8 mouse cellular contexts compared by ENCODE assay signal in genomic region chr1:133210766-133211165, GRCm38 (mm10). TPM values are rescaled to one million over a fixed set of nuclear protein-coding genes. Genes with fewer than 3 reads are reported as not detected.
DNase-seq lines count a peak whose midpoint lies in the region; ATAC-seq and TF ChIP-seq lines count a peak whose summit lies in the region.

No protein-coding gene starts in this region.

- 33% methylated on average over 7 of the region's 7 CpGs for WGBS in kidney, adult 2 months
- 67% methylated on average over 7 of the region's 7 CpGs for WGBS in kidney, embryonic 16.5 days

- no peak for TF ChIP-seq CTCF in kidney, adult 2 months (conservative IDR thresholded peaks at IDR 0.05; ENCODE audit: insufficient read depth, insufficient read length, low read depth, low read length)

- H3K9ac ChIP-seq in kidney, embryonic 16.5 days (replicated peaks; ENCODE audit: low read length): no peak overlapping the region

- no peak for TF ChIP-seq POLR2A in kidney, adult 2 months (IDR thresholded peaks at IDR 0.05; ENCODE audit: low read depth, low read length)

- no peak overlapping the region for H3K4me2 ChIP-seq in kidney, embryonic 16.5 days (replicated peaks; ENCODE audit: low read depth, low read length)

- H3K27me3 ChIP-seq in kidney, adult 2 months (replicated peaks; ENCODE audit: control insufficient read depth, insufficient read depth, low read length): no peaks in the 10 kb centered on the region
- H3K27me3 ChIP-seq in kidney, embryonic 16.5 days (ENCODE audit: insufficient read depth, low read length): no peaks in the 10 kb centered on the region

- H3K36me3 ChIP-seq in kidney, adult 2 months (ENCODE audit: control insufficient read depth, insufficient read depth, low read length): no peaks in the 10 kb centered on the region
- H3K36me3 ChIP-seq in kidney, embryonic 16.5 days (ENCODE audit: insufficient read depth, low read length): no peaks in the 10 kb centered on the region

- no peak for ATAC-seq in kidney, embryonic 16.5 days (ENCODE audit: low FRiP score, low TSS enrichment)

- H3K9me3 ChIP-seq in kidney, embryonic 16.5 days (ENCODE audit: low read length): no peaks in the 10 kb centered on the region

- H3K4me1 ChIP-seq in kidney, adult 2 months (ENCODE audit: control insufficient read depth, insufficient read depth, low read length): peaks cover 46% of the 10 kb centered on the region
- peaks cover 18% of the 10 kb centered on the region; the same call in 1 of the 2 replicates for H3K4me1 ChIP-seq in kidney, embryonic 16.5 days (ENCODE audit: insufficient read depth, low read length)

- H3K27ac ChIP-seq in kidney, adult 2 months (ENCODE audit: insufficient read depth, low read depth, low read length): peak overlapping the region; percentile 54; the same call in 1 of the 2 replicates
- no peak overlapping the region for H3K27ac ChIP-seq in kidney, embryonic 16.5 days (ENCODE audit: low read length)

- peak; percentile 90 for DNase-seq in kidney, adult 2 months
- DNase-seq in adrenal gland, postnatal 36 days: peak; percentile 85 to 88
- peak; percentile 73 to 74 for DNase-seq in heart, adult 9 months (ENCODE audit: low spot score in 2 of 2)
- peak; percentile 70 to 88 for DNase-seq in kidney, postnatal 25 days
- no peak for DNase-seq in thymus, postnatal 10 days (ENCODE audit: low spot score in 2 of 2)
- no peak for DNase-seq in spleen, postnatal 4 days (ENCODE audit: low spot score in 2 of 2)
- DNase-seq in lung, postnatal 4 days: no peak

- H3K4me3 ChIP-seq in kidney, adult 2 months (ENCODE audit: insufficient read depth, low read depth, low read length): no peak overlapping the region
- no peak overlapping the region for H3K4me3 ChIP-seq in kidney, embryonic 16.5 days (ENCODE audit: low read length)

RNA-seq across cellular contexts. Expression of gene Plekha6, which starts 46.8 kb away (rescaled TPM):
- 91.4 and 98.1 TPM in 2 replicates for polyA plus RNA-seq in kidney, adult 2 months (2012; rRNA removed)
- 8.5 and 9.7 TPM in 2 replicates for polyA plus RNA-seq in kidney, embryonic 16.5 days (2015; fragmentation: Nextera tagmentation; extraction: Ambion mirVana)
- total RNA-seq in adrenal gland, postnatal 36 days (2021): 10 to 100 TPM; 14.3 to 18.8 TPM

Comparison
In these comparisons a context has a peak if more than half of its experiments do, and no peak if none do; other contexts are left out.
1. DNase-seq: peak in kidney, adult 2 months (single experiment), adrenal gland, postnatal 36 days (2 of 2), heart, adult 9 months (2 of 2) and kidney, postnatal 25 days (2 of 2); none in thymus, postnatal 10 days (0 of 2), spleen, postnatal 4 days (0 of 2) and lung, postnatal 4 days (0 of 2).